Mouse (Mus musculus) Patski (cell line): ENCODE data around the gene Sp110. TPM values are rescaled to one million over a fixed set of nuclear protein-coding genes. Genes with fewer than 3 reads are reported as not detected.
"Not testable (repeated sequence)": the region's sequence is repeated elsewhere in the genome, so short reads cannot be mapped to it uniquely, and the experiment has no call there.

Source experiments
- ATAC-seq: fragments of 100-300 bp; one replicate; pipeline ENCODE4 v1.8.0; 2021
- CTCF ChIA-PET: fragments of 350-600 bp; sonication (Branson Sonifier 250); formaldehyde crosslinking; loops from one replicate; lab custom pipeline; 2022; ENCODE audit warnings: inconsistent platforms; lab: Charles Lee
- POLR2A ChIA-PET: fragments of 350-600 bp; sonication (Branson Sonifier 250); formaldehyde crosslinking; loops from one replicate; lab custom pipeline; 2022; ENCODE audit warnings: antibody characterized with exemption, inconsistent platforms; lab: Charles Lee
- DNase-seq: peaks from one replicate; pipeline ENCODE4 v3.0.0-alpha.2; 2011; ENCODE audit warnings: low read depth, low spot score
- H3K27me3 ChIP-seq: fragments of 371-371 bp; one replicate; pipeline ENCODE4 v1.5.1; 2021
- CTCF ChIP-seq: fragments of 100-300 bp; IDR thresholded peaks from one replicate; pipeline ENCODE4 v1.5.1; 2021
- in situ Hi-C: fragments of 300-500 bp; cut with MboI; formaldehyde crosslinking; loops from 3 replicates; pipeline ENCODE4 v1.11.1; 2018; ENCODE audit warnings: low pct_unique_long_range_greater_than_20kb, mixed read lengths
- polyA plus RNA-seq: library from polyadenylated mRNA; unstranded; gene quantifications from one replicate; pipeline ENCODE4 v1.2.3, GENCODE M21; 2021

Sp110 gene
- polyA plus RNA-seq, 1 experiment from 2014 or later = 0.27 TPM

DNA sequence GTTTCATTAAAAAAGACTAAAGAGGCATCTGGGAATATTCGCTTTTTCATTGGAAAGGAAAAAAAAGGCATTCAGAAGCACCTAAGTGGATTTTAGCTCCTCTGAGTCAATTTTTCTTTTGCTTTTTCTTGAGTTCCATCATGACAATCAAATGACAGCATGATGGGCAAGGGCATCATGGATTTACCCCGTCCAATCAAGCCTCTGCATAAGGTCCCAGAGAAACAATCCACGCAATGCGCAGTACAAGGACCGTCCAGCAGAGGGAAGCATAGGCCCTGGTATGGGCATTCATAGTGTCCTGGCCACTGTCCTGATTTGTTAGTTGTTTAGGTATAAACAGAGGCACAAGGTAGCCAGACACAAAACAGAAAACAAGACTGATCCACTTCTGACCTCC is 17.1 kb downstream of the Sp110 start:
- in situ Hi-C loops, POLR2A ChIA-PET, H3K27me3 ChIP-seq, DNase-seq, ATAC-seq, CTCF ChIA-PET: not testable (repeated sequence)
- peak; percentile 51 for TF ChIP-seq CTCF

GRCm38 (mm10) chr1:85580578-85580977 is 18.0 kb downstream of the Sp110 start:
- H3K27me3 ChIP-seq, POLR2A ChIA-PET, DNase-seq, in situ Hi-C loops, CTCF ChIA-PET, ATAC-seq: not testable (repeated sequence)

DNA sequence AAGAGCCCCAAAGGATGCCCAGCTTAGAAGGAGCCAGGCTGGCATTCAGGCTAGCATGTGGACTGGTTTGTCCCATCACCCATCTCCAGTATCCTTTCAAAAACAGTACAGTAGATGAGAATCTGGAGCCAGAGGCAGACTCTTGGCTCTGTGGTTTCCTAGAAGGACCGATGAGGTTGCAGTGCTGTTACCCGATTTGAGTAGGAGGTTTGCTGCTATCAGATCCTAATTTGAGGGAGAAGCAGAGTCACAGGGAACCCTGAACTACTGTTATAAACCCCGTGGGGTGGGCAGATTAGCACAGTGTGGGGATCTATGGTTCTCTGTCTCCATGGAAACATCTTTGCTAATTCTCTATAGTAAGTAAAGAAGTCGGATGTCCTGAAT is 18.5 kb downstream of the Sp110 start:
- H3K27me3 ChIP-seq, POLR2A ChIA-PET, in situ Hi-C loops, CTCF ChIA-PET, DNase-seq, ATAC-seq: not testable (repeated sequence)

GRCm38 (mm10) chr1:85579199-85580147 is 19.1 kb downstream of the Sp110 start:
- H3K27me3 ChIP-seq, ATAC-seq, DNase-seq, POLR2A ChIA-PET, CTCF ChIA-PET, in situ Hi-C loops: not testable (repeated sequence)

- ATAC-seq, H3K27me3 ChIP-seq, CTCF ChIA-PET, DNase-seq, in situ Hi-C loops, POLR2A ChIA-PET: not testable (repeated sequence)
These were observed 20.1 kb downstream of the Sp110 start for GRCm38 (mm10) chr1:85578372-85579010.

- H3K27me3 ChIP-seq, ATAC-seq, in situ Hi-C loops, DNase-seq, POLR2A ChIA-PET, CTCF ChIA-PET: not testable (repeated sequence)
These were observed 23.2 kb downstream of the Sp110 start, which contains the start of gene G530012D18Rik for GRCm38 (mm10) chr1:85575376-85575775. Gene G530012D18Rik, plus strand, starts transcription at chr1:85575676.

DNA sequence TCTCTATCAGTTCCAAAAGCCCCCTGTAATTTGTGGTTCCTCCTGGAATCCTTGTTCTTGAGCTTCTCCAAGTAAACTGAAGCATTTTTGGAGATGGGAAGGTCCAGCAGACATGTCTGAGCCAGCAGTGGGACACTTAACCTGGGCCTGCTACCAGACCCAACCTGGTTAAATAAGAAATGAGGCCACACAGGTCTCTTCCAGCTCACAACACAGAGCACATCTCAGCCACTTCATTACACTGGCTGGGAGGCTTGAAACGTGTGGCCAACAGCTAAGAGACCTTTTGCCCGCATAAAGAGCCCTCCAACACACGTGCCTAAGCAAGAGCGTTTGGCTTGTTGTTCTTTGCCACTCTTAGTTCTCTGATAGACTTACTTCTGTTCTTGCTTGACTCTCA is 25.1 kb downstream of the Sp110 start:
- in situ Hi-C loops, DNase-seq, ATAC-seq, H3K27me3 ChIP-seq, CTCF ChIA-PET, POLR2A ChIA-PET: not testable (repeated sequence)

DNA sequence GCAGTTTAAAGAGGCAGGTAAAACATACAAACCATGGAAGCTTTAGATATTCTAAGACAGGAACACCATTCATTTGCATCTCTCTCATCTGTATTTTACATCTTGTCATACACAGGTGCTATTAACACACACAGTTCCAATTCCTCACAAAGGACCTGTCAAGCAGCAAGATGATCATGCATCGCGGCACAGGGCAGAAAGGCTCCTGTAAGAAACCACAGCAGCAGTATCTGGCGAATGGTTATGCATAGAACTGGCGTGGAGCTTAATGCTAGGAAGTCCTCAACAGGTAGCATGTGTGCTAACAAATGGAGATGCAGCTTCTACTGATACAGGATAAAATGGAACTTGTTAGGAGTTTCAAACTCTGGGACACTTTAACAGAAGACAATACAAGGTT is 43.4 kb downstream of the Sp110 start:
- ATAC-seq, in situ Hi-C loops, H3K27me3 ChIP-seq, POLR2A ChIA-PET, DNase-seq, CTCF ChIA-PET: not testable (repeated sequence)

- in situ Hi-C loops, CTCF ChIA-PET, POLR2A ChIA-PET, H3K27me3 ChIP-seq, DNase-seq, ATAC-seq: not testable (repeated sequence)
These were observed 52.2 kb downstream of the Sp110 start for GRCm38 (mm10) chr1:85546442-85546841.

GRCm38 (mm10) chr1:85543818-85544217 is 54.8 kb downstream of the Sp110 start:
- ATAC-seq, POLR2A ChIA-PET, CTCF ChIA-PET, in situ Hi-C loops, H3K27me3 ChIP-seq, DNase-seq: not testable (repeated sequence)

DNA sequence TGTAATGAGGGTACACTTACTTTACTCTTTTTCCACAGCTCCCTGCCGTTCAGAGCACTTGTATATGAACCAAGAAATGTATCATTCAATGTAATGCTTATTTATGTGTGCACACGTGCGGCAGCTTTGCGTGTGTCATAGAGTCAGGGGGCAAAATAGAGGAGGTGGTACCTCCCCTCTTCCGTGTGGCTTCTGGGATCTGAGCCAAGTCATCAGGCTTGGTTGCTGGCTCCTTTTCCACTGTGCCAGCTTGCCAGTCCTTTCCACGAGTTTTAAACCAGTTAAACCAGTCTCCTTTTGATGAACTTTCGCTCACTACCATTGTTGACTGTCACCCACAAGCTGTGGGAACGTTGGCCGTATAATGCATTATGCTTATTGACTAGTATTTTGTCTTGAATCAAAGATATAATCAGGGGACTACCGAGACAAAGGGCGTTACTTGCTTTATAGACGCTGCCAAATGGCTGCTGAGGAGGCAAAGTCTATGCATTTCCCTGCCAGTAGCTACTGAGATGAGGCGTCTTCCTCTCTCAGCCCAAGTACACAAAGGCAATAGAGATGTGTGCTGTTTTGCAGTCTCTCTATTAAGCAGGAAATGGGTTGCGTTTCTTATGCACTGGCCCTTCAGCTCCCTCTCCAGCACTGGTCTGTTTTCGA is 70.0 kb downstream of the Sp110 start:
- in situ Hi-C loops, H3K27me3 ChIP-seq, DNase-seq, ATAC-seq, CTCF ChIA-PET, POLR2A ChIA-PET: not testable (repeated sequence)

Other genes starting within 250 kb of the Sp110 start
- not detected for gene G530012D18Rik, start 23.1 kb downstream of the Sp110 start, polyA plus RNA-seq
- 0.99 TPM for gene Sp140, start 1.6 kb upstream of the Sp110 start, polyA plus RNA-seq
- gene Sp100, start 51.2 kb upstream of the Sp110 start, polyA plus RNA-seq = 0.19 TPM
- 0.36 TPM for gene A630001G21Rik, start 179.8 kb upstream of the Sp110 start, polyA plus RNA-seq
- gene Cab39, start 194.6 kb upstream of the Sp110 start, polyA plus RNA-seq = 74.3 TPM